Mouse (Mus musculus) embryonic facial prominence, embryonic 10.5 days (tissue): ENCODE results near the gene Emilin1. TPM values are rescaled to one million over a fixed set of nuclear protein-coding genes. Genes with fewer than 3 reads are reported as not detected.

ENCODE experiments used
- polyA plus RNA-seq: library from polyadenylated mRNA; unstranded; fragments of >200 nt; fragmentation: Nextera tagmentation; extraction: Ambion mirVana; gene quantifications from 2 replicates; pipeline ENCODE4 v1.2.1, GENCODE M21; 2016

The Emilin1 gene
- polyA plus RNA-seq, 1 experiment from 2014 or later: 162 TPM

Other genes with a start within 250 kb of the Emilin1 start
- gene Cenpa, start 246.6 kb upstream of the Emilin1 start, polyA plus RNA-seq: 458 and 467 TPM in 2 replicates
- gene Dpysl5, start 201.8 kb upstream of the Emilin1 start, polyA plus RNA-seq: 32.8 and 39.6 TPM in 2 replicates
- gene Mapre3, start 98.8 kb upstream of the Emilin1 start, polyA plus RNA-seq: 15.2 and 15.5 TPM in 2 replicates
- 68.7 and 71.1 TPM in 2 replicates for gene Tmem214, start 45.4 kb upstream of the Emilin1 start, polyA plus RNA-seq
- 21.8 and 26.9 TPM in 2 replicates for gene Agbl5, start 24.7 kb upstream of the Emilin1 start, polyA plus RNA-seq
- gene Ost4, start 5.6 kb upstream of the Emilin1 start, polyA plus RNA-seq: 399 and 407 TPM in 2 replicates
- gene Khk, start 8.0 kb downstream of the Emilin1 start, polyA plus RNA-seq: 8.1 and 9.9 TPM in 2 replicates
- gene Cgref1, start 32.2 kb downstream of the Emilin1 start, polyA plus RNA-seq: 2.2 and 3.2 TPM in 2 replicates
- 142 and 150 TPM in 2 replicates for gene Preb, start 47.0 kb downstream of the Emilin1 start, polyA plus RNA-seq
- not detected in 2 replicates for gene Tcf23, start 55.3 kb downstream of the Emilin1 start, polyA plus RNA-seq
- gene Atraid, start 134.9 kb downstream of the Emilin1 start, polyA plus RNA-seq: 60.2 and 64.8 TPM in 2 replicates
- 9.9 and 12.2 TPM in 2 replicates for gene Slc5a6, start 135.5 kb downstream of the Emilin1 start, polyA plus RNA-seq
- gene Cad, start 141.4 kb downstream of the Emilin1 start, polyA plus RNA-seq: 64.6 and 71.3 TPM in 2 replicates
- gene Dnajc5g, start 192.9 kb downstream of the Emilin1 start, polyA plus RNA-seq: not detected in 2 replicates
- gene Slc30a3, start 194.8 kb downstream of the Emilin1 start, polyA plus RNA-seq: 0.59 and 0.85 TPM in 2 replicates
- gene Trim54, start 203.3 kb downstream of the Emilin1 start, polyA plus RNA-seq: not detected in 2 replicates
- not detected in 2 replicates for gene Ucn, start 225.4 kb downstream of the Emilin1 start, polyA plus RNA-seq
- gene Mpv17, start 240.8 kb downstream of the Emilin1 start, polyA plus RNA-seq: 63.5 and 70.1 TPM in 2 replicates